Mouse (Mus musculus): ENCODE results near the gene Rerg. TPM values are rescaled to one million over a fixed set of nuclear protein-coding genes. Genes with fewer than 3 reads are reported as not detected.

Gene Rerg
- polyA plus RNA-seq, 1 experiment, result 3.1 TPM

GRCm38 (mm10) chr6:137201166-137201565 is 30.9 kb upstream of the Rerg start:
- peak overlapping the region; percentile 38 for H3K4me2 ChIP-seq (ENCODE audit: low read depth)
- no peak overlapping the region for H3ac ChIP-seq (ENCODE audit: control insufficient read depth, insufficient read length)
- no peak overlapping the region for H3K4me3 ChIP-seq
- peaks cover 9% of the 10 kb centered on the region for H3K27me3 ChIP-seq (ENCODE audit: control insufficient read depth, insufficient read depth, insufficient read length)
- H3K79me2 ChIP-seq (ENCODE audit: control insufficient read depth, insufficient read depth), result no peaks in the 10 kb centered on the region
- TF ChIP-seq CEBPB (IDR thresholded peaks at IDR 0.05; ENCODE audit: insufficient read depth, poor library complexity, severe bottlenecking), result no peak
- H3K36me3 ChIP-seq (ENCODE audit: control insufficient read depth, insufficient read depth), result no peaks in the 10 kb centered on the region

- Histone ChIP-seq H3K79me2 (ENCODE audit: control insufficient read depth, insufficient read depth) (no peaks in the 10 kb centered on the region), H3K4me2 (ENCODE audit: low read depth) (no peak overlapping the region), H3K4me3 (no peak overlapping the region), H3K36me3 (ENCODE audit: control insufficient read depth, insufficient read depth) (no peaks in the 10 kb centered on the region), H3K27me3 (ENCODE audit: control insufficient read depth, insufficient read depth, insufficient read length) (peaks cover 5% of the 10 kb centered on the region), H3ac (ENCODE audit: control insufficient read depth, insufficient read length) (no peak overlapping the region)
- TF ChIP-seq MAX (IDR thresholded peaks at IDR 0.05; ENCODE audit: low read depth) (no peak), SRF (IDR thresholded peaks at IDR 0.05; ENCODE audit: control insufficient read depth, insufficient read length, low read depth) (no peak), USF1 (IDR thresholded peaks at IDR 0.05; ENCODE audit: low read depth) (no peak), MYOG (IDR thresholded peaks at IDR 0.05; ENCODE audit: control insufficient read depth in 1 of 3, insufficient read depth in 1 of 3, insufficient read length in 2 of 3, low read depth in 2 of 3) (no peak), POLR2AphosphoS2 (IDR thresholded peaks at IDR 0.05; ENCODE audit: insufficient read length, low read depth) (no peak), E2F4 (IDR thresholded peaks at IDR 0.05; ENCODE audit: insufficient read depth) (no peak), MYOD1 (IDR thresholded peaks at IDR 0.05; ENCODE audit: control insufficient read depth in 1 of 3, insufficient read length in 2 of 3, low read depth in 2 of 3) (no peak), POLR2A (IDR thresholded peaks at IDR 0.05; ENCODE audit: insufficient read length, low read depth) (no peak), CEBPB (IDR thresholded peaks at IDR 0.05; ENCODE audit: insufficient read depth, poor library complexity, severe bottlenecking) (no peak), REST (IDR thresholded peaks at IDR 0.05; ENCODE audit: insufficient read depth, insufficient read length) (no peak), TCF12 (IDR thresholded peaks at IDR 0.05; ENCODE audit: insufficient read depth, poor library complexity, severe bottlenecking) (no peak), TCF3 (IDR thresholded peaks at IDR 0.05; ENCODE audit: insufficient read length, low read depth) (no peak)
These were observed 21.8 kb upstream of the Rerg start for GRCm38 (mm10) chr6:137192063-137192462.

- H3K27me3 ChIP-seq (ENCODE audit: control insufficient read depth, insufficient read depth, insufficient read length), result no peaks in the 10 kb centered on the region
- H3K36me3 ChIP-seq (ENCODE audit: control insufficient read depth, insufficient read depth), result no peaks in the 10 kb centered on the region
- no peaks in the 10 kb centered on the region for H3K79me2 ChIP-seq (ENCODE audit: control insufficient read depth, insufficient read depth)
- H3K4me3 ChIP-seq, result no peak overlapping the region
- H3K4me2 ChIP-seq (ENCODE audit: low read depth), result no peak overlapping the region
- no peak overlapping the region for H3ac ChIP-seq (ENCODE audit: control insufficient read depth, insufficient read length)
- TF ChIP-seq MYOD1 (IDR thresholded peaks at IDR 0.05; ENCODE audit: control insufficient read depth in 1 of 3, insufficient read length in 2 of 3, low read depth in 2 of 3) (no peak), USF1 (IDR thresholded peaks at IDR 0.05; ENCODE audit: low read depth) (no peak), SRF (IDR thresholded peaks at IDR 0.05; ENCODE audit: control insufficient read depth, insufficient read length, low read depth) (no peak)
These were observed 20.7 kb upstream of the Rerg start for GRCm38 (mm10) chr6:137191026-137191425.

- Histone ChIP-seq H3K4me2 (ENCODE audit: low read depth) (no peak overlapping the region), H3K36me3 (ENCODE audit: control insufficient read depth, insufficient read depth) (no peaks in the 10 kb centered on the region), H3K4me3 (no peak overlapping the region), H3K27me3 (ENCODE audit: control insufficient read depth, insufficient read depth, insufficient read length) (no peaks in the 10 kb centered on the region), H3K79me2 (ENCODE audit: control insufficient read depth, insufficient read depth) (no peaks in the 10 kb centered on the region), H3ac (ENCODE audit: control insufficient read depth, insufficient read length) (no peak overlapping the region)
- no peak for TF ChIP-seq MYOD1 (IDR thresholded peaks at IDR 0.05; ENCODE audit: control insufficient read depth in 1 of 3, insufficient read length in 2 of 3, low read depth in 2 of 3)
- TF ChIP-seq USF1 (IDR thresholded peaks at IDR 0.05; ENCODE audit: low read depth), result no peak
- no peak for TF ChIP-seq POLR2AphosphoS2 (IDR thresholded peaks at IDR 0.05; ENCODE audit: insufficient read length, low read depth)
- no peak for TF ChIP-seq SRF (IDR thresholded peaks at IDR 0.05; ENCODE audit: control insufficient read depth, insufficient read length, low read depth)
- TF ChIP-seq E2F4 (IDR thresholded peaks at IDR 0.05; ENCODE audit: insufficient read depth), result no peak
- no peak for TF ChIP-seq CEBPB (IDR thresholded peaks at IDR 0.05; ENCODE audit: insufficient read depth, poor library complexity, severe bottlenecking)
- no peak for TF ChIP-seq MAX (IDR thresholded peaks at IDR 0.05; ENCODE audit: low read depth)
These were observed 20.3 kb upstream of the Rerg start for GRCm38 (mm10) chr6:137190577-137190976.

- no peaks in the 10 kb centered on the region for H3K79me2 ChIP-seq (ENCODE audit: control insufficient read depth, insufficient read depth)
- H3K4me3 ChIP-seq, result no peak overlapping the region
- no peaks in the 10 kb centered on the region for H3K27me3 ChIP-seq (ENCODE audit: control insufficient read depth, insufficient read depth, insufficient read length)
- TF ChIP-seq TCF12 (IDR thresholded peaks at IDR 0.05; ENCODE audit: insufficient read depth, poor library complexity, severe bottlenecking), result no peak
- peak in 1 of 3 experiments; percentile 44 for TF ChIP-seq MYOD1 (IDR thresholded peaks at IDR 0.05; ENCODE audit: control insufficient read depth in 1 of 3, insufficient read length in 2 of 3, low read depth in 2 of 3)
- peak overlapping the region; percentile 50 for H3K4me2 ChIP-seq (ENCODE audit: low read depth)
- no peaks in the 10 kb centered on the region for H3K36me3 ChIP-seq (ENCODE audit: control insufficient read depth, insufficient read depth)
- no peak overlapping the region for H3ac ChIP-seq (ENCODE audit: control insufficient read depth, insufficient read length)
These were observed 18.2 kb upstream of the Rerg start for GRCm38 (mm10) chr6:137188375-137188926.

GRCm38 (mm10) chr6:137187426-137187825 is 17.1 kb upstream of the Rerg start:
- H3K27me3 ChIP-seq (ENCODE audit: control insufficient read depth, insufficient read depth, insufficient read length), result no peaks in the 10 kb centered on the region
- H3ac ChIP-seq (ENCODE audit: control insufficient read depth, insufficient read length), result no peak overlapping the region
- no peaks in the 10 kb centered on the region for H3K36me3 ChIP-seq (ENCODE audit: control insufficient read depth, insufficient read depth)
- H3K4me2 ChIP-seq (ENCODE audit: low read depth), result no peak overlapping the region
- no peaks in the 10 kb centered on the region for H3K79me2 ChIP-seq (ENCODE audit: control insufficient read depth, insufficient read depth)
- H3K4me3 ChIP-seq, result no peak overlapping the region
- TF ChIP-seq USF1 (IDR thresholded peaks at IDR 0.05; ENCODE audit: low read depth), result no peak
- no peak for TF ChIP-seq TCF12 (IDR thresholded peaks at IDR 0.05; ENCODE audit: insufficient read depth, poor library complexity, severe bottlenecking)
- no peak for TF ChIP-seq E2F4 (IDR thresholded peaks at IDR 0.05; ENCODE audit: insufficient read depth)
- no peak for TF ChIP-seq SRF (IDR thresholded peaks at IDR 0.05; ENCODE audit: control insufficient read depth, insufficient read length, low read depth)
- TF ChIP-seq MAX (IDR thresholded peaks at IDR 0.05; ENCODE audit: low read depth), result no peak
- TF ChIP-seq POLR2A (IDR thresholded peaks at IDR 0.05; ENCODE audit: insufficient read length, low read depth), result no peak
- no peak for TF ChIP-seq MYOD1 (IDR thresholded peaks at IDR 0.05; ENCODE audit: control insufficient read depth in 1 of 3, insufficient read length in 2 of 3, low read depth in 2 of 3)
- no peak for TF ChIP-seq TCF3 (IDR thresholded peaks at IDR 0.05; ENCODE audit: insufficient read length, low read depth)
